Mouse (Mus musculus) 3T3-L1 (cell line): ENCODE data around the gene Cdc42se2.

ENCODE experiments used
- DNase-seq: peaks from one replicate; pipeline ENCODE4 v3.0.0-alpha.2; 2015; ENCODE audit warnings: low read depth, low spot score

Cdc42se2 gene

GRCm38 (mm10) chr11:54710512-54711293 is 76.8 kb downstream of the Cdc42se2 start:
- peak; percentile 65 for DNase-seq

DNA sequence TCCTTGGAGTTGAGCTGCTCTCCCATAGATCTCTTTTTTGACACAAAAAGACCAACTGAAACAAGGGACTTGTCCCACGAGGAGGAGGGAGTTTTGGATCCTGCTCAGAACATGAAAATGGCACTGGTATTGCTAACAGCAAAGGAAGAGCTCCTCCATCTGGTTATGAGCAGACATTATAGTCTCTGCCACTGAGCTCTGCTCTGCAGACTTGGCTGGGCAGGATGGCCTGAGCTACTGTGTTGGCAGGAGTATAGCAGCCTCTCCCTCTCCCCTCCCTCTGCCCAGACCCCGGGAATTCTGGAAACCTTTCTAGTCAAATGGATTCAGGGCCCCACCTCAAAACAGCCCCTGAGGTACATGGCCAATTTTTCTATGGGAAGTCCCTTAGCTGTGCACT is 77.8 kb downstream of the Cdc42se2 start:
- no peak for DNase-seq

DNA sequence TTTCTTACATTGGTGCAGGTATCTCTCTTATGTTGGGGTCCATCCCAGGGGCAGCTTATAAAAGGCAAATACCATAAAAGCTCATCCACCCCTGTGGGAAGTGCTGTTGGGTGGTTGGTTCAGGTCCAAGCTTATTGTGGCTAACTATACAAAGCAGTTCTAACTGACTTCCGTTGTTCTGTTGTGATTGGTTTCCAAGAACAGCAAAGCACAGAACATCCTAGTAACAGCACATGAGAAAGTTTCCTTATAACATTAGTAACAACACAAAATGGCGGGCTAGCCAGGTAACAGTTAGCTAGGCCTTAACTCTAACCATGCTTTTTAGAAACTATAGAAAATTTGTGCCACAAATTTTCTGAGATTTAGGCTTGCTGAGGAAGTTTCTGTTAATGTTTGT is 79.3 kb downstream of the Cdc42se2 start:
- DNase-seq = no peak

DNA sequence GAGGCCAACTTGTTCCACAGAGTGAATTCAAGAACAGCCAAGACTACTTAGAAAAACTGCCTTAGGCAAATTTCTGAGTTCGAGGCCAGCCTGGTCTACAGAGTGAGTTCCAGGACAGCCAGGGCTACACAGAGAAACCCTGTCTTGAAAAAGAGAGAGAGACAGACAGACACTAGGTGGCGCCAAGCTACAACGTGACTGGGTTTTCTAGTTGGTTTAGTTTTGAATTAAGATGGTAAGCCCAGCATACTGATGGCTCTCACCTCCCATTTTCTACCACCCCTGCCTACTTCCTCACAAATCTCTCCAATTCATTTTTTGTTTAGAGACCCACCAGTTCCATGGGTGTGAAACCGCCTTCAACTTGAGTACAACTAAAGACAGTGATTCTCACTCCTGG is 84.2 kb downstream of the Cdc42se2 start:
- peak; percentile 81 for DNase-seq

- DNase-seq = no peak
Observed at GRCm38 (mm10) chr11:54701848-54702247, 85.6 kb downstream of the Cdc42se2 start.

GRCm38 (mm10) chr11:54699972-54700371 is 87.5 kb downstream of the Cdc42se2 start:
- no peak for DNase-seq

DNA sequence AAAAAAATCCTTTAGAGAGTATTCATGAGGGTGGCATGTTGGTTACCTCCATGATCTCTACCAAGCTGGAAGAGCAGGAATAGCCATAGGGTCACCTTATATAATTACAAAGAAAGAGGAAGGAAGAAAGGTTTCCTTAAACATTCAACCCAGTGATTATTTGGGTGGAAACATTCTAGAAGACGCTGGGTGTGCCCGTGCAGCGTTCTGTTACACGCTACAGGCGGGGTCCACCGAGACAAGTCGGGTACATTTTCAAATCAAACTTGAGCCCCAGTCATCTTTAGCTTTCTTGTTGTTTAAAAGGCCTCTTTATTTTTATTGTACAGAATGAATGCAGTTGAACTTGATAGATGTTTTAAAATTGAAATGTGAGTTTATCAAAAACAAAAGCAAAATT is 88.8 kb downstream of the Cdc42se2 start:
- DNase-seq = no peak

- no peak for DNase-seq
Observed at GRCm38 (mm10) chr11:54697611-54698010, 89.9 kb downstream of the Cdc42se2 start.

GRCm38 (mm10) chr11:54695951-54696350 is 91.5 kb downstream of the Cdc42se2 start:
- peak; percentile 44 for DNase-seq

DNA sequence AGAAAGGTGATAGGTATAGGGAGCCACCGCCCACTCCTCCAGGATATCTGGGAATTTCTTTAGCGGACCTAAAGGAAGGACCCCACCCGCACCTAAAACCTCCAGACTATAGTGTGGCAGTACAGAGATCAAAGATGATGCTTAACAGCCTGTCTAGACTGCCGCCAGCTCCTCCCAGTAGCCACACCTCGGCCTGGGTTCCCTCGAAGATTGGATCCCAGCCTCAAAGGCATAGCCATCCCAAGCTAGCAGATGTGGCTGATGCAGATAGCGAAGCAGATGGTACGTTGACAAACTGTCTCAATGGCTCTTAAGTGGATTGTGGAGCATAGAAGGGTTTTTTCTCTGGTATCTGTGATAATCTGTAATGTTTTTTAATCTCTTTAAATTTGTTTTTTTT is 93.2 kb downstream of the Cdc42se2 start:
- DNase-seq = no peak

DNA sequence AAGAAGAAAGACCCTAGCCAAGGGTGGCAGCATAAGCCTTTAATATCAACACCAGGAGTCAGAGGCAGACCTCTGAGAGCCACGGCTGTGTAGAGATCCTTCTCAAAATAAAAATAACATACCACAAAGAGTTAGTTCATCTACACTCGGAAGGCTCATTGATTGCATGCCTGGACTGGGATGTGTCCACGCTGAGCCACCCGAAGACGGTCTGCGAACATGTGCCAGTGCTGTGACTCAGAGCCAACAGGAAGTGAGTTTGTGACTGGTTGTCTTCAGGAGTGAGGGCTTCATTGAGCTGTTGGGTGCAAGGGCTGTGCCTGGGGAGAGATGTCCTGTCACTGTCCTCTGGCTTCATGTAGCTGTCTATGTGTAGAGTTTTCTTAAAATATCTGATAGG is 93.8 kb downstream of the Cdc42se2 start:
- DNase-seq = peak; percentile 37

- no peak for DNase-seq
Observed at GRCm38 (mm10) chr11:54691179-54691578, 96.3 kb downstream of the Cdc42se2 start.

- DNase-seq = no peak
Observed at GRCm38 (mm10) chr11:54690171-54690570, 97.3 kb downstream of the Cdc42se2 start.

GRCm38 (mm10) chr11:54684831-54685230 is 102.6 kb downstream of the Cdc42se2 start:
- DNase-seq = no peak

GRCm38 (mm10) chr11:54679141-54679540 is 108.3 kb downstream of the Cdc42se2 start:
- DNase-seq = no peak

DNA sequence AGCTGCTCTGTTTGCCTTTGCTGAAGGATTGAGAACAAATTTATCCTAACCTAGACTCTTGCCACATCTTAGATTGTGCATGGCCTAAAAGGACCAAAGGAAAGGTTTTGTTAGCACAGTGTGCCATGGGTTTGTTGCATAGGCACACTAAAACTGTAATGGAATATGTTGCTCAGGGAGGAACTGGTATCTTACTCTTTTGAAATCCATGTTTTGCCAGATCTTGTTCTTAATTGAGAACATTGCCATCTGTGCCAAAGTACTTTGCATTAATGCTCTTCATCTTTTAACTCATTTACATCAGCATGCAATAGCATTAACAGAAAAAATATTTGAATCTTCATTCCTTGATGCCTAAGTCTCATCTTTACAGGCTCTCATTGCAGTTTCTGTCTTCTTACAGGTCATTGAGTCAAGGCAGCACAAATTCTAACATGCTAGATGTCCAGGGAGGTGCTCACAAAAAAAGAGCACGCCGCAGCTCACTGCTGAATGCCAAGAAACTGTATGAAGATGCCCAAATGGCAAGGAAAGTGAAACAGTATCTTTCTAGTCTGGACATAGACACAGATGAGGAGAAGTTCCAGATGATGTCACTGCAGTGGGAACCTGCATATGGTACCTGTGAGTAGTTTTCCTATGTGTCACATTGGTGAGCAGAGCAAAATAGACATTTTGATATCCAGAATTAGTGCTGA is 111.5 kb downstream of the Cdc42se2 start:
- no peak for DNase-seq

DNA sequence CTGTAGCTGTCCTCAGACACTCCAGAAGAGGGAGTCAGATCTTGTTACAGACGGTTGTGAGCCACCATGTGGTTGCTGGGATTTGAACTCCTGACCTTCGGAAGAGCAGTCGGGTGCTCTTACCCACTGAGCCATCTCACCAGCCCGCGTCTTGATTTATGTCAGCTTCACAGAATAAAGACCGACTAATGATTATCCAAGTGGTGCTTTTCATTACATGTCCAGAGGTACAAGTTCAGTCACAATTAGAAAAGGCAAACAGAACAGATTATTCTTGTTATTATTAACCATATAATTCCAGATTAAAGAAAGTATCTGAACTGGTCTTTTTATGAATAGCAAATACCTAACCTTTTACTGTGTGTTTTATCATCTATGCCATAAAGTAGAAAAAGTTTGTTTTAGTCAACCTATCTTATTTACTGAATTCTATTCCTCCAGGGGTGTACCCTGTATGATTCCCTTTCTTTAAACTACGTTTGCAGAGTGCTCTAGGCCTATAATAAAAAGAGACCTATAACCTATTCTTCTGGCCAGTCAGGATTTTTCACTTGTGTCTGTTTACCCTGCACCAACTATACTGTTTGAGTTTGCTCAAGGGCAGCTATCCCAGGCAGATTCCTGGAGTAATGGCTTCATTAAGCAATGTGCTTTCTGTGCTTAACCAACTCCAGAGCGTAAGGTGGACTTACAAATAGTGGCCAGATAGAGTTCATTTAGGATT is 113.7 kb downstream of the Cdc42se2 start:
- DNase-seq = no peak
